Mouse (Mus musculus) E14TG2a.4 (cell line): ENCODE measurements at regions not wholly inside any gene's neighbourhood (a gene's known extent, or its start where the extent isn't known, plus 50 kb on each side); places are given as distances from the start of the nearest gene placed in this dataset.

Experiments
- H3K27me3 ChIP-seq: 2 replicates; pipeline ENCODE4 v1.6.1; 2014; ENCODE audit warnings: low read length, control low read depth; ENCODE audit not compliant: insufficient read depth
- H3K36me3 ChIP-seq: 2 replicates; pipeline ENCODE4 v1.6.1; 2014; ENCODE audit warnings: low read length, control low read depth; ENCODE audit not compliant: insufficient read depth
- H3K4me1 ChIP-seq: replicated peaks from 2 replicates; pipeline ENCODE4 v1.6.1; 2014; ENCODE audit warnings: low read depth, low read length, control low read depth
- H3K4me3 ChIP-seq: replicated peaks from 2 replicates; pipeline ENCODE4 v1.5.1; 2014; ENCODE audit warnings: mild to moderate bottlenecking, low read length
- H3K9me3 ChIP-seq: 2 replicates; pipeline ENCODE4 v1.6.1; 2014; ENCODE audit warnings: low read length, control low read depth
- CTCF ChIP-seq: conservative IDR thresholded peaks from 2 replicates; pipeline ENCODE4 v1.5.1; 2014; ENCODE audit warnings: low read length
- NANOG ChIP-seq: IDR thresholded peaks from 2 replicates; pipeline ENCODE4 v1.6.1; 2014; ENCODE audit warnings: borderline replicate concordance, low read length, mixed read lengths
- POU5F1 ChIP-seq: IDR thresholded peaks from 2 replicates; pipeline ENCODE4 v1.6.1; 2014; ENCODE audit warnings: low read length, borderline replicate concordance

DNA sequence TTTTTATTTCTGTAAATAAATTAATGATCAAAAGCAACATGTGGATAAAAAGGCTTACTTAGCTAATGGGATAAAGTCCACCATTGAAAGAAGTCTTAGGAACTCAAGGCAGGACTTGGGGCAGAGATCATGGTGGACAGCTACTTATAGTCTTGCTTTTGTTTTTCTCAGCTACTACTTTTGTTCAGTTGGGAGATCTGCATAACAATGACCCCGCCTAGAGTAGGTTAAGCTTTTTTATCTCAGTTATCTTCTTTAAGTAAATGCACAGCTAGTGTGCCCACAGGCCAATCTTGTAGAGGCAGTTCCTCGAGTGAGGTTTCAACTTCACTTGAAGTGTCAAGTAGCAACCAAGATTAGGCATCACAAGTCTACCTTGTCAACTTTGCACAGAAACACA is 201.9 kb upstream of the Hs3st5 start:
- TF ChIP-seq CTCF (no peak), POU5F1 (peak; percentile 66; the same call in 1 of the 2 replicates)
- no peaks in the 10 kb centered on the region for H3K9me3 ChIP-seq

DNA sequence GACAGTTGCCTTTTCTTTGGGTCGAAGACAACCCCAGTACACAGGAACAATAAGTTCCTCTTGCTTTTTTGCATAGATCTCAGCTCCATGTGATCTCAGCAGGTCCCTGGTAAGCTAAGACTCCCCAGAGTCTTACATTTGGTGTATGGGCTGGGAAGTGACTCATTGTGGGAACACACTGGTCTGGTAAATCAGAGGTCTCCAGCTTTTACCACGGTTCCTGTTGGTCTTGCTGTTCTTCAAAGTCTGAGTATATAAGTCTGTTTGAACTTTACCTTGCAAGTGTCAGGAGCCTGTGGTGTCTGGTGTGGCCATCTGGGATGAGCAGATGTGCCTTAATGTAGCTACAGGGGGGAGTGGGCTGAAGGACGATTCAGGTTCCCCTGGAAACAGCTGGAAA is 188.7 kb upstream of the Hs3st5 start:
- Histone ChIP-seq H3K9me3 (no peaks in the 10 kb centered on the region), H3K27me3 (no peaks in the 10 kb centered on the region), H3K36me3 (no peaks in the 10 kb centered on the region), H3K4me1 (no peaks in the 10 kb centered on the region), H3K4me3 (no peak overlapping the region)
- no peak for TF ChIP-seq CTCF
- no peak for TF ChIP-seq POU5F1
- TF ChIP-seq NANOG, result no peak

More for the DNA sequence above, 201.9 kb upstream of the Hs3st5 start:
- H3K27me3 ChIP-seq, result no peaks in the 10 kb centered on the region
- H3K4me3 ChIP-seq, result no peak overlapping the region
- H3K36me3 ChIP-seq, result no peaks in the 10 kb centered on the region
- no peaks in the 10 kb centered on the region for H3K4me1 ChIP-seq
